Mouse (Mus musculus) thymus, postnatal 14 days (tissue): ENCODE results near the gene Snd1.

Experiments used
- DNase-seq: peaks from one replicate; pipeline ENCODE4 v3.0.0; 2021

Snd1 gene

GRCm38 (mm10) chr6:28474839-28475238 lies at the start of gene Snd1:
Gene Snd1 (plus strand): TSS chr6:28475139.
- no peak for DNase-seq

- DNase-seq: peak; percentile 72
Observed at GRCm38 (mm10) chr6:28427096-28427839, 47.7 kb upstream of the Snd1 start, which contains the start of gene Fscn3. Gene Fscn3 (plus strand): TSS chr6:28427789.

- DNase-seq: no peak
Observed at GRCm38 (mm10) chr6:28428290-28428689, 46.6 kb upstream of the Snd1 start, which contains the start of gene Gcc1. Gene Gcc1 (minus strand): TSS chr6:28428390.

- DNase-seq: no peak
Observed at GRCm38 (mm10) chr6:28429870-28430269, 45.1 kb upstream of the Snd1 start.

- DNase-seq: peak; percentile 19
Observed at GRCm38 (mm10) chr6:28430795-28431537, 44.0 kb upstream of the Snd1 start.

GRCm38 (mm10) chr6:28431538-28431855 lies 43.4 kb upstream of the Snd1 start:
- no peak for DNase-seq

- DNase-seq: no peak
Observed at GRCm38 (mm10) chr6:28447937-28448336, 27.0 kb upstream of the Snd1 start.

GRCm38 (mm10) chr6:28449253-28449652 lies 25.7 kb upstream of the Snd1 start, which contains the start of gene Pax4:
Gene Pax4 (minus strand): TSS chr6:28449353.
- DNase-seq: no peak

GRCm38 (mm10) chr6:28450481-28450880 lies 24.5 kb upstream of the Snd1 start:
- no peak for DNase-seq

GRCm38 (mm10) chr6:28450977-28451376 lies 24.0 kb upstream of the Snd1 start:
- no peak for DNase-seq

- DNase-seq: no peak
Observed at GRCm38 (mm10) chr6:28459221-28459668, 15.7 kb upstream of the Snd1 start.

- DNase-seq: peak; percentile 67
Observed at GRCm38 (mm10) chr6:28460534-28460933, 14.4 kb upstream of the Snd1 start.

- no peak for DNase-seq
Observed at GRCm38 (mm10) chr6:28464630-28465029, 10.3 kb upstream of the Snd1 start.

GRCm38 (mm10) chr6:28470017-28470602 lies 4.8 kb upstream of the Snd1 start:
- DNase-seq: no peak

GRCm38 (mm10) chr6:28470621-28471020 lies 4.3 kb upstream of the Snd1 start:
- no peak for DNase-seq

- no peak for DNase-seq
Observed at GRCm38 (mm10) chr6:28471284-28472035, 3.5 kb upstream of the Snd1 start.

GRCm38 (mm10) chr6:28474211-28474610 lies 728 bp upstream of the Snd1 start:
- DNase-seq: no peak

GRCm38 (mm10) chr6:28479865-28480751 lies 5.2 kb downstream of the Snd1 start:
- DNase-seq: peak; percentile 97

- no peak for DNase-seq
Observed at GRCm38 (mm10) chr6:28480752-28481492, 6.0 kb downstream of the Snd1 start.

- DNase-seq: no peak
Observed at GRCm38 (mm10) chr6:28482711-28483315, 7.9 kb downstream of the Snd1 start.

GRCm38 (mm10) chr6:28486008-28486407 lies 11.1 kb downstream of the Snd1 start:
- DNase-seq: no peak
